Mouse (Mus musculus): Measurements from ENCODE around the gene 1700001L19Rik.

GRCm38 (mm10) chr13:68598953-68599352, 1.7 kb downstream of the 1700001L19Rik start:
- TF ChIP-seq E2F4 (IDR thresholded peaks at IDR 0.05; ENCODE audit: insufficient read depth) = no peak
- TF ChIP-seq MAX (IDR thresholded peaks at IDR 0.05; ENCODE audit: low read depth) = no peak
- TF ChIP-seq USF1 (IDR thresholded peaks at IDR 0.05; ENCODE audit: low read depth) = no peak
- TF ChIP-seq CEBPB (IDR thresholded peaks at IDR 0.05; ENCODE audit: insufficient read depth, poor library complexity, severe bottlenecking) = no peak
